Mouse (Mus musculus) brain, embryonic 14.5 days (tissue): ENCODE data around the gene Abi3bp. TPM values are rescaled to one million over a fixed set of nuclear protein-coding genes. Genes with fewer than 3 reads are reported as not detected.

Source experiments
- DNase-seq: peaks from one replicate; pipeline ENCODE4 v3.0.0-alpha.2; 2011; ENCODE audit warnings: low read depth
- CTCF ChIP-seq: fragments of 200-500 bp; IDR thresholded peaks from 2 replicates; pipeline ENCODE4 v1.5.1; 2012; ENCODE audit warnings: inconsistent platforms, mild to moderate bottlenecking, moderate library complexity, borderline replicate concordance; ENCODE audit not compliant: insufficient read depth, insufficient read length; ENCODE audit errors: extremely low read depth
- POLR2A ChIP-seq: fragments of 200-500 bp; IDR thresholded peaks from 2 replicates; pipeline ENCODE4 v1.6.1; 2012; ENCODE audit warnings: mild to moderate bottlenecking, inconsistent platforms, borderline replicate concordance; ENCODE audit not compliant: poor library complexity, insufficient read depth, insufficient read length, severe bottlenecking; ENCODE audit errors: extremely low read depth
- polyA plus RNA-seq: library from polyadenylated mRNA; depleted of rRNA; stranded (reverse); fragments of >200 nt; gene quantifications from 2 replicates; pipeline ENCODE4 v1.2.3, GENCODE M21; 2012

Abi3bp gene
- polyA plus RNA-seq, 1 experiment, result 0.57 TPM

DNA sequence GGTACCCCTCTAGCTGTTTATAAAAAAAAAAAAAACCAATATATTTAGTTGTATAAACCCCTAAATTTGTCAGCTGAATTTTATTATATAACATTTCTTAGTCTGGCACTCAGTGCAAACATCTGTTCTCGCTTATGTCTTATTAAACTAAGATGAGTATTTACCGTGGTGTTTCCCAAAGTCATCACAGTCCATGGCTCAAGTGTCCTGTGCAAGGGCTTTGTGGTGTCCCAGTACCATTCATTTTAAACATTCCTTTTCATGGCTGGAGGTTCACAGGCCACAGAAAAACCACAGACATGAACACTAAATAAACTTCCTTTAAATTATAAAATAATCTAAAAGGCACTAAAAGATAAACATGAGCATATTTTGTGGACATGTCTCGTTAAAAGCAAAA lies 13.2 kb downstream of the Abi3bp start:
- TF ChIP-seq POLR2A, result no peak
- TF ChIP-seq CTCF, result no peak
- DNase-seq, result no peak

DNA sequence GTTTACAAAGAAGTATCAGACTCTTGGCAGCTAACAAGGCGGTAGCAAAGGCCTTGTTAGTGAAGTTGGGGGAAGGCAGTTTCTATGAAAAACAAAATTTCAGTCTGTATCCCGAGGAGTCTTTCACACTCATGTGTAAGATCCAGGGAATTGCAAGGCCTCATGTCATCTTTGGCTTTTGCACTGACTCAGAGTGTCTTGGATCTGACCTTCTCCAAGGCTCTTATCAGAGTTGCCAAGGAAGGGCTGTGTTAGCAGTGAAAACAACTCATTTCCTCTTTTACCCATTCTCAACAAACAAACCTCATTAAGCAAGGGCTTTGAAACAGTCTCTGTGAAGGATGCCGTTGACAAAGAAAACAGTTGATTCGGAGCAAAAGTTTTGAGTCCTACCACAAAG lies 17.6 kb downstream of the Abi3bp start:
- TF ChIP-seq POLR2A (no peak), CTCF (no peak)
- DNase-seq, result no peak

DNA sequence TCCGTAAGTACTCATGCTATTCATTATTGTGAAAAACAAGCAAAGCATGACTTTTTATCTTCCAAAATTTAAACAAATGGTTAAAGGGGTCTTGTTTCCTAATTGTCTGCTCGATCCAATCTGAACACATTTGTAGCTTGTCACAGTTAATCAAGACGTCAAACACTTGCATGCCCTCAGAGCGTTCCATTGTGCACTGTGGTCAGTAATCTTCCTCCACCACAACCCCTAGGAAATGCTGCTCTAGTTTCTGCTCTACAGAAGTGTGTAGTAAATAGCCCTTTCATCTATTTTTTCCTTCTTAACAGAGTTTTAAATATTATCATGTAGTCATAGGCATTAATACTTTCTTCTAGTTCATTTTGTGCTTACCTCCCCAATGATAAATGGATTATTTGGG lies 19.1 kb downstream of the Abi3bp start:
- no peak for DNase-seq
- TF ChIP-seq POLR2A (no peak), CTCF (no peak)

DNA sequence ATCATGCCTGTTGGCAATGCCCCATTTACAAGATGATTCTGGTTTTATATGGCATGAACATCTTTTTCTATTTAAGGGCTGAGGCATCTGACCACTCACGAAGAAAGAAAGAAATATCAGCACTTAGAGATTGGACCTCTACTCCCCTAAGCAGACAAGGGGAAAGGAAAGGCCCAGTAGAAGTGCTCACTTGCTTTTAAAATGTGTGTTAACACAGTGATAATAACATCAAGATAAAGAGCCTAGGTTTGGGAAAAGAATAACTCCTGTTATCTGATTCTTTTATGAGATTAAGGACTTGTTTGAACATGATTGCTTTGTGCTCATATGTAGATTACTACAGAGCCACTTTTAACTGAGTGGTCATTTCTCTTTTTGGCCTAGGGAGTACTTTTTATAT lies 21.0 kb downstream of the Abi3bp start:
- no peak for DNase-seq
- TF ChIP-seq CTCF (no peak), POLR2A (no peak)

DNA sequence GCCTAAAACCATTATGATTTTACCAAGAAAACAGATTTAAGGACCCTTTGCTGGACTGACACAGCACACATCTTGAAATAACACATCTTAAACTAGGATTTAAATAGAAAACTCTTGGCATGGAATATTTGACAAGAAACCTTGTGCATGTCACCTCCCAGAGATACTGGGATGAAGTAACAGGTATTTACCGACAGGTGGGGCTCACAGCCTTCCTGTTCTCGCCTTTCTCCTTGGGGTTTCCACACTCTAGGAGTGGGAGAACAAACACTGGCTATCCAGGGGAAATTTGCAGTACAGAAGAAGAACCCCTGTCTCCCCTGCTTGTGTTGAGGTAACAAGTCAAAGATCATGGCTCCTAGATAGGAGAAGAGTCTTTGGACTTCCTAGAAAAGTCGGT lies 22.8 kb downstream of the Abi3bp start:
- DNase-seq, result no peak
- TF ChIP-seq CTCF, result no peak
- no peak for TF ChIP-seq POLR2A

DNA sequence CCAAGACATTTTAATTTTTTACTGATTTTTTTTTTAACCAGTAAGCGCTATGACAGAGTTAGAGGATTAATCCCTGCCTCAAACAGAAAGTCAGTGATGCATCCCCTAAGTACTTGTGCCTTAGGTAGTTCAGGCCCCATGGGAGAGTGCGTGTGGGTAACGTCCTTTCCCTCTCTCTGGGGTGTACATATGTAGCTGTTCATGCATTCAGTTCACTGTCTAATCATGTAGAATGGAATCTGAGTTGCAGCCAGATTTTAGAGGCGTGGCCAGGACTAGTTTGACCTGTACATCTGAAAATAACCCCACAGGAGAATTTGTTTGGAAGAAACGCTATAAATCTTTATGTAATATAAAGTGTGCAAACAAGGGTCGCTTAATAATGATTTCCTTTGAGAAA lies 23.4 kb downstream of the Abi3bp start:
- TF ChIP-seq POLR2A (no peak), CTCF (no peak)
- DNase-seq, result no peak

DNA sequence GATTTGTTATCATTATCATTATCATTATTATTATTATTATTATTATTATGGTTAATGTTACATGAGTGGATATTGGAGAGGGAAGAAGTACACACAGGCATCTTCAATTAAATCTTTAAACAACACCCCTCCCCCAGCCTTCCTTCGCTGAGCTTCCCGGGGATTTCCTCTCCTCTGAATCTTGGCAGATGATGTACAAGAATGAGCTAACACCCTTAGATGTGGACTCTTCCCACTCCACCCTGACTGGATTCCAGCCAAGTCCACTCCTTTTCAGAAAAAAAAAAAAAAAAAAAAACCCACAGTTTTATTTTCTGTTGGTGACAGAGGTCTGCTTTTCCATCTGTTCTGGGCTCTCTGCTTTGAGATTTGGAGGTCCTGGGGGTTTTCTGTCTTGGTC lies 23.8 kb downstream of the Abi3bp start:
- DNase-seq, result peak; percentile 50
- TF ChIP-seq CTCF (no peak), POLR2A (no peak)

DNA sequence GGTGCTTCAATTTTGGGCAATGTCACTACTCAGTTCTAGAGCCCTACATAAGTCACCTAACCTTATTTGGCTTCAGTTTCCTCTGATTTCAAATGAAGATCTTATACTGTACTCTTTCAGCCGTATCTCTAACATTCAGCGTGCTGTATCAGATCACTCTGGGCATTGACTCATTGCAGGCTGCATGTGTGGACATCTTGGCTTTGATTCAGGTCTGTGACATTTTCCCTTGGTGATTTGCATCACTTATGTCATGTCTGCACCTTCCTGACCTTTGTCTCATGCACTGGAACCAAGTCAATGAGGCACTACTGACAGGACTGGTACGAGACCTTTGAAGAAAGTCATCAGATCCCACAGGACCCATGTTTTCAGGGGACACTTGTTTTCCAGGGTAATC lies 24.5 kb downstream of the Abi3bp start:
- no peak for DNase-seq
- no peak for TF ChIP-seq CTCF
- no peak for TF ChIP-seq POLR2A

DNA sequence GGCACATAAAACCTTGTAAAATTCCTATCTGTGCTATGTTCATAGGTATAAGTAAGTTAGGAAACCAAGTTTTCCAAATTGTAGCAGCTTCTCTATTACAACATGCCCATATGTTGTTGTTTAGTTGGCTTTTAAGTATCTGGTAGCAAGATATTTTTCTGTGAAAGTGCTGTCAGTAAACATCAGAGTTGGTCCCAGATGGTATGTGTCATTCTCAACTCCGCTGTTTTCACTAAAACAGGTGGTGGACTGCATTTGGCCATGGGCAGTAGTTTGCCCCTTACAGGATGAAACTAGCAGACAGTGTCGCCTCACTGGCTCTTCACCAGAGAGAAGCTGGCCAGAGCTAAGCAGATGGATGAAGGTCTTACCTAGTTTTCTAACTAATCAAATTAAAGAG lies 26.3 kb downstream of the Abi3bp start:
- TF ChIP-seq POLR2A (no peak), CTCF (no peak)
- peak; percentile 45 for DNase-seq

DNA sequence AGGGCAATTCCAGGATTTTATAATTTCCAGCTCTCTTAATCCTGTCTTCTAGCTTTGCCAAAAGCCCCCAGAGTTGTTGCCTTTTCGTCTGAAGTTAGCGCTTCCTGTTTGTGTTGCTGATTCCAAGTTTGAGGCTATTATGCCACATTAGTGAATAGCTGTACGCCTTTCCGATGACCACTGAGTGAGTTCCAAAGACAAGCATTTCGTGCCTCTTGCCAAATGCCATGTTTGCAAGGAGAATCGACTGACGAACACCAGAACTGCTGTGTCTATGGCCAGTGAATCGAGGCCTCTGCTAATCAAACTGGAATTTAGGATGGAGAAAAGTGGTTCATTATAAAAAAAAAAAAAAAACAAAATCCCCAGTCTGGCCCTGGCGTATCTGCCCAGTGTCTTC lies 40.3 kb downstream of the Abi3bp start:
- no peak for TF ChIP-seq CTCF
- no peak for TF ChIP-seq POLR2A
- DNase-seq, result no peak

DNA sequence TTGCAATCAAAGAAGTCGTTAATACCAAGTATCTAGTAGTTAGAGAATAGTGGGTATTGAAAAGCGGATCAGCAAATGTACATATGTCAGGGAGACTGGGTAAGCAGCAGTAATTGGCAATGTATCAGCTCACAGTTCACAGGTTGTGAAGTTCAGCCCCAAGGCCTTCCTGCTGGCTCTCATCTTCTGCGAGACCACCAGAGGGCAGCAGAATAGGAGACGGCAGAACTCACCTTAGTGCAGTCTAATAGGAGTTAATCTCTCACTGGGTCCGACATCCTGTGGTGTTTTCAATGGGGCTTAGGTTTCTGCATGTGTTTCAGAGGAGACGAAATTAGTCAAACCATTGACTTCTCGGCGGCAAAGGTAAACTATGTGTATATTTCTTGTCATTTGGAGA lies 46.7 kb downstream of the Abi3bp start:
- peak; percentile 18 for DNase-seq
- TF ChIP-seq POLR2A, result no peak
- peak; percentile 50; the same call in 1 of the 2 replicates for TF ChIP-seq CTCF

DNA sequence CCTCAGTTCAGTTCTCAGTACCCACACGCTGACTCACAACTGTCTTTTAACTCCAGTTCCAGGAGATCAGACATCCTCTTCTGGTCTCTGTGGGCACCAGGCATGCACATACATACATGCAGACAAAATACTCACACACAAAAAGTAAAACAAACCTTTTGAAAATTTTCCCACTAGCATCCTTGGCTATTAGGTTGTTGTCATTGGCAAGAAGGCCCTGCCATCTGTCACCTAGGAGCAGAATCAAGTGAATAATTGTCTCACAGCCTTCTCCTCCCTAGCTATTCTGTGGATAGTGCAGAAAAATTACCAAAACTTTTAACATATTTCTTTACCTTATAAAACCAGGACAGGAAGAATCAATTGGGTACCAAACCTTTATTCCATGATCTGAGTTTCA lies 48.8 kb downstream of the Abi3bp start:
- no peak for DNase-seq
- TF ChIP-seq POLR2A (no peak), CTCF (no peak)

DNA sequence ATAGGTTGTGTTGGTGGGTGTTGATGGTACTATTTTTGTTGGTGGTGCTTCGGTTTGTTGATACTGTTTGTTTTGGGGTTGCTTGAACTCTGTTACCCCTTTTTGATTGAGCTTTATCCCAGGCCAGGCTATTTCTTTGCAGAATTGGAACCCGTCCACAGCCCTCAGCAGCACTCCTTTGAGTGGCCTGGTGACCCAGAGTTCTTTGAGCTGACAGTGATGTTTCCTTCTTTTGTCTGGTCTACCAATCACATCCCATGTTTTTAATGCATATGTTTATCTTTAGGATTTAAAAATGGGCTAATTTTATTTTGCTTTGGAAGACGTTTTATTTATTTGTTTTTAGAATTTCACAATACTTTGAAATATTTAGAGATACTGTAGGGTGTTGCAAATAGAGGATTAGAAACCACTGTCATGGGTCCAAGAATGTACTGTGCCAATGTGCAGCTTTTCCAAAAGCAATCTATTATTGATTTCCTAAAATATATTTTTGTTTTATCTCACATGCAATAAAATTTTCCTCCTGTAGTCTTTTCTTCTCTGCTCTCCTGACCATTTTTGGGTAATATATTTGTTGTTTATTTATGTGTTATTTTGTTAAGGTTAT lies 50.5 kb downstream of the Abi3bp start:
- TF ChIP-seq POLR2A (no peak), CTCF (no peak)
- DNase-seq, result no peak

DNA sequence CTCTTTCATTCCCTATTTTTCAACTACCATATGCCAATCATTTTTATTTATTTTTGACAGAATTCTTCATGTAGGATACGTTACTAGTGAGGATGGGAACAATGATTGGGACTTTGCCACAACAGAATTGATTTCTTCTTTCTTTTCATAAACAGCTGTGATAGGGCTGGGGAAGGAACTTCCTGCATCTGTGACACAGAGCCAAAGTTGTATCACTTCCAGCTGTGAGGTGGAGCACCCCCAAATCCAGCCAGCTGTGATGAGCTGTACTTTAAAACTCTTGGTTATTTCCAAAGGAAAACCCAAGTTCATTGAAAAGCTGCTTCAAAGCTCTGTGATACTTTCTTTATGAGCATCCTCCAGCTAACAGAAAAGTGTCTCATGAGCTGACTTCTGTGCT lies 101.9 kb downstream of the Abi3bp start:
- TF ChIP-seq CTCF, result no peak
- TF ChIP-seq POLR2A, result no peak
- no peak for DNase-seq
